Mouse (Mus musculus) C2C12 (cell line): ENCODE data around the gene Mccc1. TPM values are rescaled to one million over a fixed set of nuclear protein-coding genes. Genes with fewer than 3 reads are reported as not detected.
A peak's percentile ranks its signal among the peaks of the same experiment; 100 is the strongest.

Source experiments
- H3K27me3 ChIP-seq: one replicate; pipeline ENCODE4 v1.6.1; 2011; ENCODE audit not compliant: control insufficient read depth, insufficient read depth, insufficient read length
- H3K36me3 ChIP-seq: one replicate; pipeline ENCODE4 v1.6.1; 2011; ENCODE audit not compliant: control insufficient read depth, insufficient read depth
- H3K4me3 ChIP-seq: one replicate; pipeline ENCODE4 v1.5.1; 2011; ENCODE audit warnings: mild to moderate bottlenecking, control low read depth; ENCODE audit not compliant: poor library complexity, insufficient read depth, severe bottlenecking
- H3K79me2 ChIP-seq: one replicate; pipeline ENCODE4 v1.6.1; 2011; ENCODE audit not compliant: control insufficient read depth, insufficient read depth
- H3K79me3 ChIP-seq: one replicate; pipeline ENCODE4 v1.6.1; 2011; ENCODE audit warnings: low read depth, control low read depth
- H3ac ChIP-seq: one replicate; pipeline ENCODE3; 2011; ENCODE audit warnings: low read depth; ENCODE audit not compliant: control insufficient read depth, insufficient read length
- CEBPB ChIP-seq: IDR thresholded peaks from one replicate; pipeline ENCODE4 v1.6.1; 2011; ENCODE audit warnings: low read depth, mild to moderate bottlenecking, control low read depth, moderate library complexity
- CTCF ChIP-seq: IDR thresholded peaks from one replicate; pipeline ENCODE4 v1.5.1; 2011; ENCODE audit not compliant: control insufficient read depth, insufficient read depth, insufficient read length
- FOSL1 ChIP-seq: IDR thresholded peaks from one replicate; pipeline ENCODE4 v1.8.0; 2011; ENCODE audit warnings: mild to moderate bottlenecking, low read length; ENCODE audit not compliant: poor library complexity, insufficient read depth, severe bottlenecking
- MAX ChIP-seq: IDR thresholded peaks from one replicate; pipeline ENCODE4 v1.6.1; 2011; ENCODE audit warnings: mild to moderate bottlenecking, control low read depth
- MYOD1 ChIP-seq: IDR thresholded peaks from one replicate; pipeline ENCODE4 v1.6.1; 2011; ENCODE audit warnings: low read depth; ENCODE audit not compliant: control insufficient read depth, insufficient read length
- MYOG ChIP-seq: IDR thresholded peaks from one replicate; pipeline ENCODE4 v1.6.1; 2011; ENCODE audit not compliant: control insufficient read depth, insufficient read length; ENCODE audit errors: extremely low read depth
- USF1 ChIP-seq: IDR thresholded peaks from one replicate; pipeline ENCODE4 v1.6.1; 2011; ENCODE audit warnings: low read depth, mild to moderate bottlenecking, control low read depth, moderate library complexity
- polyA plus RNA-seq: library from polyadenylated mRNA; unstranded; fragments of >200 nt; fragmentation: generic; extraction: Trizol; gene quantifications from one replicate; pipeline ENCODE4 v1.2.1, GENCODE M21; 2012; ENCODE audit warnings: missing spikeins

Mccc1 gene
- polyA plus RNA-seq, 1 experiment, result 8.1 TPM

GRCm38 (mm10) chr3:35994552-35995531 is 5.6 kb downstream of the Mccc1 start:
- TF ChIP-seq CTCF (no peak), CEBPB (no peak), MAX (no peak), USF1 (no peak), MYOG (no peak), FOSL1 (no peak), MYOD1 (no peak)
- no peak overlapping the region for H3K4me3 ChIP-seq

GRCm38 (mm10) chr3:35990715-35991114 is 9.8 kb downstream of the Mccc1 start:
- TF ChIP-seq FOSL1 (no peak), MYOG (no peak), MAX (no peak), CTCF (no peak), USF1 (no peak), CEBPB (no peak)
- H3K36me3 ChIP-seq, result peaks cover 3% of the 10 kb centered on the region
- no peaks in the 10 kb centered on the region for H3K79me3 ChIP-seq
- H3ac ChIP-seq, result no peak overlapping the region
- no peaks in the 10 kb centered on the region for H3K79me2 ChIP-seq
- H3K27me3 ChIP-seq, result no peaks in the 10 kb centered on the region
- no peak overlapping the region for H3K4me3 ChIP-seq

More at GRCm38 (mm10) chr3:35994552-35995531, 5.6 kb downstream of the Mccc1 start:
- Histone ChIP-seq H3K36me3 (no peaks in the 10 kb centered on the region), H3K79me3 (no peaks in the 10 kb centered on the region), H3ac (no peak overlapping the region), H3K27me3 (no peaks in the 10 kb centered on the region), H3K79me2 (peaks cover 4% of the 10 kb centered on the region)

GRCm38 (mm10) chr3:35988031-35988430 is 12.4 kb downstream of the Mccc1 start:
- Histone ChIP-seq H3K79me2 (no peaks in the 10 kb centered on the region), H3K4me3 (no peak overlapping the region), H3K36me3 (peaks cover 3% of the 10 kb centered on the region), H3ac (no peak overlapping the region), H3K27me3 (no peaks in the 10 kb centered on the region), H3K79me3 (no peaks in the 10 kb centered on the region)
- TF ChIP-seq USF1, result no peak
- TF ChIP-seq MYOD1, result no peak
- TF ChIP-seq MYOG, result no peak
- no peak for TF ChIP-seq MAX
- no peak for TF ChIP-seq FOSL1
- no peak for TF ChIP-seq CTCF

- no peaks in the 10 kb centered on the region for H3K79me2 ChIP-seq
- H3K79me3 ChIP-seq, result no peaks in the 10 kb centered on the region
- TF ChIP-seq CTCF (no peak), MYOG (no peak), FOSL1 (no peak), MAX (no peak), CEBPB (no peak), USF1 (no peak), MYOD1 (no peak)
- no peak overlapping the region for H3ac ChIP-seq
- peaks cover 6% of the 10 kb centered on the region for H3K36me3 ChIP-seq
- H3K4me3 ChIP-seq, result no peak overlapping the region
- no peaks in the 10 kb centered on the region for H3K27me3 ChIP-seq
Observed at GRCm38 (mm10) chr3:35986266-35986665, 14.2 kb downstream of the Mccc1 start.

GRCm38 (mm10) chr3:35973551-35973950 is 26.9 kb downstream of the Mccc1 start:
- peaks cover 12% of the 10 kb centered on the region for H3K36me3 ChIP-seq

More at GRCm38 (mm10) chr3:35973551-35973950, 26.9 kb downstream of the Mccc1 start:
- H3K79me2 ChIP-seq, result no peaks in the 10 kb centered on the region
- no peak overlapping the region for H3ac ChIP-seq
- no peak overlapping the region for H3K4me3 ChIP-seq
- TF ChIP-seq MAX, result no peak
- peak; percentile 33 for TF ChIP-seq CTCF
- no peaks in the 10 kb centered on the region for H3K79me3 ChIP-seq
- H3K27me3 ChIP-seq, result no peaks in the 10 kb centered on the region
